Comparison of ENCODE assay signal across 23 mouse cellular contexts in the genomic region with DNA sequence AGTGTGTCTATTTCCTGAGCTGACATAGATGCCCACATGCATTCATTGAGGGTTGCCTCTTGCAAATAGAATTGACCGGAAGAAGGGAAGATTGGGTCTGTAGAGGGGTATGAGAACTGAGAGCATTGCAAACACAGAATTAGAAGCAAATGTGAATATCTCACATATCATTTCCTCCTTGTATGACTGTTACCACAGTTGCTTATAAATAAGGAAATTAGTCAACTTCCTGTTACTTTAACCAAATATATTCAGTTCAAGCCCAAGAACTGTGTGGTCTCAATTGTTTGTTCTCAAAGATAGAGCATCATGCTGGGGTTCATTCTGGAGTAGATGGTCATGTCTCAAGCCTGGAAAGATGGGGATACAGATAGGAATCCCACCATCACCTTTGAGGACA.
DNase-seq lines count a peak whose midpoint lies in the region; ATAC-seq and TF ChIP-seq lines count a peak whose summit lies in the region.
"Had no signal": no experiment of that assay in that cellular context is flagged by ENCODE, and none has a peak within 500 bp of the region (broad histone marks: within the 10 kb centered on the region; RNA-seq: fewer than 3 reads in every experiment).

No protein-coding gene starts in this region.

- ATAC-seq in common myeloid progenitor, adult 5-6 weeks (replicated peaks; ENCODE audit: low read depth, poor library complexity, severe bottlenecking), result peak; percentile 94
- peak; percentile 89 to 92 for ATAC-seq in hematopoietic stem cell, adult 5-6 weeks (replicated peaks in 1 of 2; ENCODE audit: insufficient read depth in 1 of 2, low FRiP score in 2 of 2, low TSS enrichment in 1 of 2, low read depth in 1 of 2, poor library complexity in 2 of 2, severe bottlenecking in 2 of 2)
- peak; percentile 94 for ATAC-seq in megakaryocyte progenitor cell, adult 5-6 weeks (replicated peaks; ENCODE audit: poor library complexity)
- ATAC-seq: forebrain, embryonic 14.5 days; forebrain, embryonic 16.5 days had no signal

- no peak overlapping the region for H3K4me3 ChIP-seq in left cerebral cortex, adult 2 months
- H3K4me3 ChIP-seq: embryonic facial prominence, embryonic 13.5 days; embryonic facial prominence, embryonic 15.5 days; erythroblast, embryonic 14.5 days; forebrain, embryonic 10.5 days; forebrain, embryonic 12.5 days had no signal

- no peak for TF ChIP-seq CTCF in left cerebral cortex, adult 2 months (IDR thresholded peaks at IDR 0.05)

- peak; percentile 89 for DNase-seq in 416B (ENCODE audit: low read depth)
- DNase-seq in left cerebral cortex, adult 2 months (ENCODE audit: extremely low spot score in 1 of 2, low spot score in 2 of 2), result no peak
- DNase-seq in gastrocnemius, adult 8-10 months (ENCODE audit: low spot score in 2 of 2), result no peak
- DNase-seq in kidney, adult 11 months, result no peak
- DNase-seq: adrenal gland, adult 2 months; adrenal gland, postnatal 10 days; adrenal gland, postnatal 25 days; cerebellum, adult 11-12 months; cerebellum, adult 2 months; cerebellum, adult 9-10 months; cerebellum, postnatal 10 days; cerebellum, postnatal 25 days; embryo, embryonic 11 days had no signal

- intact Hi-C loops in left cerebral cortex, adult 2 months (cut with DNase I), result no loop called here

- no peak overlapping the region for H3K27ac ChIP-seq in left cerebral cortex, adult 2 months
- H3K27ac ChIP-seq: embryonic facial prominence, embryonic 13.5 days; embryonic facial prominence, embryonic 15.5 days; forebrain, embryonic 10.5 days; forebrain, embryonic 12.5 days had no signal
